Mouse (Mus musculus): ENCODE measurements around the gene Ndufaf3. TPM values are rescaled to one million over a fixed set of nuclear protein-coding genes. Genes with fewer than 3 reads are reported as not detected.
"Not testable (repeated sequence)": the region's sequence is repeated elsewhere in the genome, so short reads cannot be mapped to it uniquely, and the experiment has no call there.

The Ndufaf3 gene
- polyA plus RNA-seq (2015; fragmentation: Nextera tagmentation; extraction: Ambion mirVana), result 68.0 and 80.2 TPM in 2 replicates

- H3K36me3 ChIP-seq, result peaks cover 53% of the 10 kb centered on the region
- H3K4me3 ChIP-seq, result peak within 1 kb of the TSS; percentile 71
- peak within 1 kb of the TSS; percentile 93 for H3K4me2 ChIP-seq
- under 1% methylated on average over 73 of the region's 73 CpGs for WGBS
- peak within 1 kb of the TSS; percentile 96 for H3K27ac ChIP-seq (replicated peaks)
- no peaks in the 10 kb centered on the region for H3K9me3 ChIP-seq
- peaks cover 49% of the 10 kb centered on the region for H3K4me1 ChIP-seq (replicated peaks)
- peak within 1 kb of the TSS; percentile 82 for H3K9ac ChIP-seq
- peak; percentile 87 for ATAC-seq (ENCODE audit: low read depth)
- H3K27me3 ChIP-seq, result no peaks in the 10 kb centered on the region
Observed at GRCm38 (mm10) chr9:108566815-108567776, at the start of gene Ndufaf3. Gene Ndufaf3 (minus strand): TSS chr9:108567434.

- WGBS, result 95% methylated on average over 10 of the region's 10 CpGs
- Histone ChIP-seq H3K4me1 (replicated peaks) (no peaks in the 10 kb centered on the region), H3K27ac (replicated peaks) (no peak overlapping the region), H3K27me3 (no peaks in the 10 kb centered on the region), H3K4me2 (no peak overlapping the region), H3K9me3 (no peaks in the 10 kb centered on the region), H3K4me3 (no peak overlapping the region), H3K36me3 (peaks cover 96% of the 10 kb centered on the region), H3K9ac (no peak overlapping the region)
- ATAC-seq (ENCODE audit: low read depth), result no peak
Observed at GRCm38 (mm10) chr9:108611488-108611887, 44.3 kb upstream of the Ndufaf3 start.

GRCm38 (mm10) chr9:108608889-108609288 lies 41.7 kb upstream of the Ndufaf3 start:
- Histone ChIP-seq H3K36me3 (peaks cover 99% of the 10 kb centered on the region), H3K9me3 (no peaks in the 10 kb centered on the region), H3K27me3 (no peaks in the 10 kb centered on the region), H3K4me3 (no peak overlapping the region), H3K27ac (replicated peaks) (no peak overlapping the region), H3K4me1 (replicated peaks) (no peaks in the 10 kb centered on the region), H3K4me2 (no peak overlapping the region), H3K9ac (no peak overlapping the region)
- no peak for ATAC-seq (ENCODE audit: low read depth)
- 93% methylated on average over 4 of the region's 4 CpGs for WGBS

- not testable (repeated sequence) for H3K4me1 ChIP-seq (replicated peaks); H3K27me3 ChIP-seq; H3K27ac ChIP-seq (replicated peaks); H3K4me2 ChIP-seq; ATAC-seq (ENCODE audit: low read depth); H3K4me3 ChIP-seq; H3K9ac ChIP-seq; H3K9me3 ChIP-seq
- peaks cover 99% of the 10 kb centered on the region for H3K36me3 ChIP-seq
- WGBS, result 92% methylated on average over 5 of the region's 5 CpGs
Observed at GRCm38 (mm10) chr9:108607929-108608328, 40.7 kb upstream of the Ndufaf3 start.

- no peaks in the 10 kb centered on the region for H3K27me3 ChIP-seq
- no peak overlapping the region for H3K27ac ChIP-seq (replicated peaks)
- H3K36me3 ChIP-seq, result peaks cover 44% of the 10 kb centered on the region
- no peak overlapping the region for H3K9ac ChIP-seq
- WGBS, result 84% methylated on average over 4 of the region's 4 CpGs
- H3K4me3 ChIP-seq, result no peak overlapping the region
- H3K4me1 ChIP-seq (replicated peaks), result peaks cover 6% of the 10 kb centered on the region
- no peak overlapping the region for H3K4me2 ChIP-seq
- no peak for ATAC-seq (ENCODE audit: low read depth)
- no peaks in the 10 kb centered on the region for H3K9me3 ChIP-seq
Observed at GRCm38 (mm10) chr9:108601986-108602385, 34.8 kb upstream of the Ndufaf3 start.

- Histone ChIP-seq H3K9ac (no peak overlapping the region), H3K4me3 (no peak overlapping the region), H3K4me2 (no peak overlapping the region), H3K27me3 (no peaks in the 10 kb centered on the region), H3K4me1 (replicated peaks) (peaks cover 17% of the 10 kb centered on the region), H3K9me3 (no peaks in the 10 kb centered on the region), H3K27ac (replicated peaks) (no peak overlapping the region), H3K36me3 (peaks cover 26% of the 10 kb centered on the region)
- WGBS, result 56% methylated on average over 2 of the region's 2 CpGs
- ATAC-seq (ENCODE audit: low read depth), result no peak
Observed at GRCm38 (mm10) chr9:108600011-108600410, 32.8 kb upstream of the Ndufaf3 start.

GRCm38 (mm10) chr9:108599021-108599566 lies 31.9 kb upstream of the Ndufaf3 start:
- Histone ChIP-seq H3K9me3 (no peaks in the 10 kb centered on the region), H3K36me3 (peaks cover 16% of the 10 kb centered on the region), H3K27me3 (no peaks in the 10 kb centered on the region), H3K4me1 (replicated peaks) (peaks cover 17% of the 10 kb centered on the region), H3K4me3 (no peak overlapping the region), H3K4me2 (no peak overlapping the region), H3K27ac (replicated peaks) (no peak overlapping the region), H3K9ac (no peak overlapping the region)
- WGBS, result 74% methylated on average over 4 of the region's 4 CpGs
- ATAC-seq (ENCODE audit: low read depth), result no peak

GRCm38 (mm10) chr9:108596998-108597764 lies 29.9 kb upstream of the Ndufaf3 start, which contains the start of gene P4htm:
Gene P4htm (minus strand): TSS chr9:108597667.
- Histone ChIP-seq H3K4me2 (peak within 1 kb of the TSS; percentile 89), H3K4me1 (replicated peaks) (peaks cover 17% of the 10 kb centered on the region), H3K27ac (replicated peaks) (peak within 1 kb of the TSS; percentile 78), H3K27me3 (no peaks in the 10 kb centered on the region), H3K9ac (peak within 1 kb of the TSS; percentile 86), H3K36me3 (no peaks in the 10 kb centered on the region), H3K9me3 (no peaks in the 10 kb centered on the region), H3K4me3 (peak within 1 kb of the TSS; percentile 76)
- ATAC-seq (ENCODE audit: low read depth), result peak; percentile 89
- 3% methylated on average over 67 of the region's 69 CpGs for WGBS

GRCm38 (mm10) chr9:108594354-108594753 lies 27.1 kb upstream of the Ndufaf3 start:
- peaks cover 24% of the 10 kb centered on the region for H3K4me1 ChIP-seq (replicated peaks)
- no peak for ATAC-seq (ENCODE audit: low read depth)
- WGBS, result 89% methylated on average over 3 of the region's 3 CpGs
- no peak overlapping the region for H3K4me2 ChIP-seq
- H3K27me3 ChIP-seq, result no peaks in the 10 kb centered on the region
- H3K9me3 ChIP-seq, result no peaks in the 10 kb centered on the region
- H3K27ac ChIP-seq (replicated peaks), result no peak overlapping the region
- H3K4me3 ChIP-seq, result no peak overlapping the region
- 0 out of 2 replicates have a peak, but pooled peaks cover 3% of the 10 kb centered on the region for H3K36me3 ChIP-seq
- no peak overlapping the region for H3K9ac ChIP-seq

- 0 out of 2 replicates have a peak, but pooled peaks cover 3% of the 10 kb centered on the region for H3K36me3 ChIP-seq
- peaks cover 41% of the 10 kb centered on the region for H3K4me1 ChIP-seq (replicated peaks)
- H3K27me3 ChIP-seq, result no peaks in the 10 kb centered on the region
- H3K4me2 ChIP-seq, result no peak overlapping the region
- no peak overlapping the region for H3K9ac ChIP-seq
- no peak overlapping the region for H3K27ac ChIP-seq (replicated peaks)
- no peak for ATAC-seq (ENCODE audit: low read depth)
- WGBS, result 74% methylated on average over 4 of the region's 4 CpGs
- H3K9me3 ChIP-seq, result no peaks in the 10 kb centered on the region
- H3K4me3 ChIP-seq, result no peak overlapping the region
Observed at GRCm38 (mm10) chr9:108591462-108591861, 24.2 kb upstream of the Ndufaf3 start.

- no peaks in the 10 kb centered on the region for H3K27me3 ChIP-seq
- H3K9ac ChIP-seq, result no peak overlapping the region
- H3K9me3 ChIP-seq, result no peaks in the 10 kb centered on the region
- H3K27ac ChIP-seq (replicated peaks), result peak overlapping the region; percentile 99
- H3K4me1 ChIP-seq (replicated peaks), result peaks cover 41% of the 10 kb centered on the region
- 83% methylated on average over 5 of the region's 5 CpGs for WGBS
- no peak overlapping the region for H3K4me2 ChIP-seq
- H3K4me3 ChIP-seq, result no peak overlapping the region
- 0 out of 2 replicates have a peak, but pooled peaks cover 3% of the 10 kb centered on the region for H3K36me3 ChIP-seq
- no peak for ATAC-seq (ENCODE audit: low read depth)
Observed at GRCm38 (mm10) chr9:108589229-108589628, 22.0 kb upstream of the Ndufaf3 start.

All from neural tube, embryonic 13.5 days (tissue).